Mouse (Mus musculus): ENCODE data around the gene Lactbl1.

The Lactbl1 gene

DNA sequence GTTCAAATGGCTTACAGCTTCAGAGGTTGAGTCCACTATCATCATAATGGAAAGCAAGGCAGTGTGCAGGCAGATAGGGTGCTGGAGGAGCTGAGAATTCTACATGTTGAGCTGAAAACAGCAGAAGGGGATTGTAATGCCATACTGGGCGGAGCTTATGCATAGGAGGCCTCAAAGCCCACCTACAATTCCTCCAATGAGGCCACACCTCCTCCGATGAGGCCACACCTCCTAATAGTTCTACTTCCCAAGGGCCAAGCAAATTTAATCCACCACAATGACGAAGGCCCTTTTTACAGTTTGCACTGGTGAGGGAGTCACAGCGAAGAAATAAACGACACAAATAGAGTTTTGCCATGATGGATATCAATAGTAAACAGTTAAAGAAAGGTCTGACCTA is 14.1 kb downstream of the Lactbl1 start:
- no peak for DNase-seq (ENCODE audit: low read depth, low spot score)

DNA sequence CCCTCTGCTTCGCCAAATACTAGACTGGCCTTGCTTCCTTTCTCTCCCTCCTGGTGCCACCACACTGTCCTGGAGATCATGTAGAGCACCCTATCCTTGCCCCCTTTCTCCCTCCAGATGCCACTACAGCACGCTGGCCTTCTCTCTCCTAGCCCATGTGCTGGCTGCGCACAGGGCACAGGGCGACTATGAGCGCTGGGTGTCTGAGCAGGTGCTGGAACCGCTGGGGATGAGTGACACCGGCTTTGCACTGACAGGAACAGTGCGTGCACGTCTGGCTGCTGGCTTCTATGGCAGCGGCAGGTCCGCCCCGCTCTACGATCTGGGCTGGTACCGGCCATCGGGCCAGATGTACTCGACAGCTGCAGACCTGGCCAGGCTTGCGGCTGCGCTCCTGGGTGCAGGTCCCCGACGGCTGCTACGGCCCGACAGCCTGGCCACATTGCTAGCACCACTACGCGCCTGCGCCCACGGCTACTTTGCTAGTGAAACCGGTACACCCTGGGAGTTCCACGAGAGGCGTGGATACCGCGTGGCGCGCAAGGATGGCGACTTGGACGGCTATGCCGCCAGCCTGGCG is 14.7 kb downstream of the Lactbl1 start:
- no peak for DNase-seq (ENCODE audit: low read depth, low spot score)

DNA sequence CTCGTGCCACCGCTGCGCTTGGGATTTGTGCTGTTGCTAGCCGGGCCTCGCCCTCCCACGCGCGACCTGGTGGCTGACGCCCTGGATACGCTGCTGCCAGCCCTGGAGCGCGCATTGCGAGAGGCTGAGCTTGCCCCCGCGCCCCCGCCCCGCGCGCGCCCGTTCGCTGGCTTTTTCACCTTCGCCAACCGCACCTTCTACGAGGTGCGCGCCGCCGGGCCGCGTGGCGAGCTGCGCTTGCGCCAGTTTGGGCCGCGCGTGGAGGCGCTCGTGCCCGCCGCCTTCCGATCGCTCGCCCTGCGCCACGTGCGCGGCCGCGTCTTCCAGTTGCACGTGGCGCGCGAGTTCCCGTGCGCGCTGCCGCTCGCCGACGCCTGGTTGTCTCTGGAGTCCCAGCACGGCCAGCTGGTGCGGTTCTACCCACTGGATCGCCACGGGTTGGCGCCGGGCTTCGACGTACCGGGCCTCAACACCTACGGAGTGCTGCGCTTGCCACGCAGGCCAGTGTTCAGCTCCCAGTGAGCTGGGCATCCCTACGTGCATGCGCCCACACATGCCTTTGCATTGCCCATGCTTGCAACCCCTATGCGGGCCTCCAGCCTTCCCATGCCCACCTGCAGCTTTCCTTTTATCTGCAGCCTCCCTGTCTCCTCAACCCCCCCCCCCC is 15.3 kb downstream of the Lactbl1 start:
- no peak for DNase-seq (ENCODE audit: low read depth, low spot score)

DNA sequence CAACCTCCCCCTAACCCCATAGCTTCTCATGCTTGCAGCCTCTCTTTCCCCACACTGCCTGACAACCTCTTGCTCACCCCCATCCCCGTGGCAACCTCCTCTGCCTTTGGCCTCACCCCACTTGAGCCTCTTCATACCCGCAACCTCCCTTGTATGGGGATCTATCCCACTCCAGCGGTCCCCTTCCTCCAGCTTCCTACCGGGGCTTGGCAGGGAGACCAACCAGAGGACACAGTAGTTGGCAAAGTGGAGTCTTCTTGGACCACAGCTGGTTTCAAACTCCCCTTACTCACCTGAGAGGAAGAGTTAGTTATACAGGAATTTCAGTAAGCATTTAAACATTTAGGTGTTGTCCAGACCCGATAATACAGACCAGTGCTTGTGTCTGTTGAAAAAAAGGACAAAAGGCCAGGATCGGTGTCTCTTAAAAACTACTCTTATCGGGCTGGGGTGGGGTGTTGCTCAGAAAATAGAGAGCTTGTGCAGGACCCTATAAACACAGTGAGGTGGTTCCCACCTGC is 15.9 kb downstream of the Lactbl1 start:
- no peak for DNase-seq (ENCODE audit: low read depth, low spot score)

DNA sequence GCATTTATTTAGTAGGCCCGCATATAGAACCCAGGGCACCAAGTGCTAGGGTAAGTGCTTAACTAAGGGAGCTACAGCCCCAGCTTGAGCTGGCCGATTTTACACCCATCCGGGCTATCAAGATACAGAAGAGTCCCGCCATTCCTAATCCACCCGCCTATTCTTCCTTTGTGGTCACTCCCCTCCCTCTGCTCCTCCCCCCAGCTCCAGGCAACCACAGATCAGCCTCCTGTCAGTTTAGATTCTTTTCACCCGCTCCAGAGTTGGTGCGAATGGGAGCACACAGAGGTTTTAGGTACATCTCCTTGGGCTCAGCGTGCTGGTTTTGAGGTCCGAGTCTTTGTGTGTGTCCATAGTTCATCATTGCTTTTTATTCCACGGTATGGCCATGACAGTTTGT is 16.5 kb downstream of the Lactbl1 start:
- DNase-seq (ENCODE audit: low read depth, low spot score) = no peak

DNA sequence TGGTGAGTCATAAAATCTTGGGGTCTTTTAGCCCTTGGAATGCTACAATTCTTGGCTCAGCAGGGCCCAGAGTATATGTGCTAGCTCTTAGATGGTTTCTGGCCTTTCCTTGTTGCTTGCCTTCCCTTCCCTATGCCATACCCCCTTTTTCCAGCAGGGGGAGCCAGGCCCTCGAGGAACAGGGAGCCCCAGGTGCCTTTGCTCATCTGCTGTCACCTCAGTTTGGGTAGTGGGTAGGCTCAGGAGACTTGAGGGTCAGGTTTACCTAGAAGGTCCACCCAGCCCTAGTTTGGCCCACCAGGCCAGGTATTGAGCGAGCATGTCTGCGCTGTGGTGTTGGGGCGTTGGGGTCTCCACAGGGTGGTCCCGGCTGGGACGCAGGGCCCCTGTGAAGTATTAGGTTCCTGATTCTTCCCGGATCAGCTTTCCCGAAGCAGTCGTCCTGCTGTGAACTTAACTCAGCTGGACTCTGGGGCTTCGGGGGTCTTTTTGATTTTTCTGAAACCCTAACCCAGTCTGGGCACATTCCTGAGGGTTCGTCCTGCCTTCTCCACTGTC is 26.6 kb downstream of the Lactbl1 start:
- DNase-seq (ENCODE audit: low read depth, low spot score) = no peak

DNA sequence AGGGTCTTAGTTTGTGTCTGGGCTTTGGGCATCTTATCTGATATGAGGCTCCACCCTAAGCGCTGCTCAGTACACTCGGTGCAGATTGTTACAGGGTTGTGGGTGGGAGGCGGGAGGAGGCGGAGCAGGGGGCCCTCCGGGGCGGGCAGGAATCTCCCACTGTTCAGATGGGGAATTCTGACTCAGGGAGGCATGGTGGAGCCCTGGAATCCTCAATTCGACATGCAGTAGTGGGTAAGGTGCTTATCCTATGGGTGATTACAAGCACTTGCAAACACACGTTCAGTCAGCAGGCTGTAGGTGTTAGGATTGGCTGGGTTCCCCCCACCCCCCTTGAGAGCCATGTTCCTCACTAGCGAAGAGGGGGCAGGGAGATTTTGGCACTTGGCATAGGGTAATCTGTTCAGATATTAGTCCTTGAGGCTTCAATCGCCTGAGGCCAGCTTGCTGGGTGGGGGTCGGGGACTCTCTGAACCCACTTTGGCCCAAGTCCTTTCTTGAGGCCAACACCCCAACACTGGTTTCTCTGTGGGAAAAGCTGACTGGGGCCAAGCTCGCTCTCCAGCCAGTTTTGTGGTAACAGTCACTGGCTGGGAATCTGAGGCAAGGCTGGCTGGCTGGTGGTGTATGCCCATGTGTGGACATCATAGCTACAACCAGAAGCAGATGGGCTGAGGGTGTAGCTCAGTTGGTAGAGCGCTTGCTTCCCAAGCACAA is 27.2 kb downstream of the Lactbl1 start:
- DNase-seq (ENCODE audit: low read depth, low spot score) = no peak

DNA sequence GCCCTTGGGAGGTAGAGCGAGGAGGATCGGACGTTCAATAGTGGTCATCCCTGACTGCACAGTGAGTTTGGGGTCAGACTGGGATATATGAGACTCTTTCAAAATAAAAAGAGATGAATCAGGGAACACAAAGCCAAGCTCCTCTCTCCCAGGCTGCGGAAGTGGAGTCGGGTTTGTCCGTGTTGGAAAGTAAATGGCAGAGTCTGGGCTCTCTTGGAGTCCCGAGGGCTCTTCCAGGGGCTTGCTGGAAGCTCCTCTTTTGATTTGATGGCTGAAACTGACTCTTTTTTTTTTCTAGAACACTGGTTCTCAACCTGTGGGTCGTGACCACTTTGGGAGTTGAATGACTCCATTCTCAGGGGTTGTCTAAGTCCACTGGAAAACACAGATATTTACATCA is 27.8 kb downstream of the Lactbl1 start:
- no peak for DNase-seq (ENCODE audit: low read depth, low spot score)

DNA sequence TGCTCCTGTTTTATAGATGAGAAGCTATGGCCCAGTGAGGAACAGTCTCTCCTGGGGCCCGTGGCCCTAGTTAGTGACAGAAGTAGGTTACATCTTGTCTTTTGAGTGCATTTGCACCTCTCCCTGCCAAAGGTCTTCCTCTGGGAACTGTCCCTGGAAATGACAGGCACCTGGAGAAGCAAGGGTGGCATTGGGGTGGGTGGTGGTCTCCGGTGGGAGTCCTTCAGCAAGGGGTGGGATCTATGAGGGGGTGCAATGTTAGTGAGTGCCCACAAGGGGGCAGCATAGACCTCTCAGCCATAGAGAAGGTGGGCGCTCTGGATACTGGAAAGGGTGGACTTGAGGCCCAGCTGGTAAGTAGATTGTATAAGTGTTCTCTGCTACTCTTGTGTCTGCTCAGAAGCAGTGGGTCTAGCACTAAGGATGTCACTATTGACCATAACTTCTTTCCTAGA is 29.0 kb downstream of the Lactbl1 start:
- no peak for DNase-seq (ENCODE audit: low read depth, low spot score)

DNA sequence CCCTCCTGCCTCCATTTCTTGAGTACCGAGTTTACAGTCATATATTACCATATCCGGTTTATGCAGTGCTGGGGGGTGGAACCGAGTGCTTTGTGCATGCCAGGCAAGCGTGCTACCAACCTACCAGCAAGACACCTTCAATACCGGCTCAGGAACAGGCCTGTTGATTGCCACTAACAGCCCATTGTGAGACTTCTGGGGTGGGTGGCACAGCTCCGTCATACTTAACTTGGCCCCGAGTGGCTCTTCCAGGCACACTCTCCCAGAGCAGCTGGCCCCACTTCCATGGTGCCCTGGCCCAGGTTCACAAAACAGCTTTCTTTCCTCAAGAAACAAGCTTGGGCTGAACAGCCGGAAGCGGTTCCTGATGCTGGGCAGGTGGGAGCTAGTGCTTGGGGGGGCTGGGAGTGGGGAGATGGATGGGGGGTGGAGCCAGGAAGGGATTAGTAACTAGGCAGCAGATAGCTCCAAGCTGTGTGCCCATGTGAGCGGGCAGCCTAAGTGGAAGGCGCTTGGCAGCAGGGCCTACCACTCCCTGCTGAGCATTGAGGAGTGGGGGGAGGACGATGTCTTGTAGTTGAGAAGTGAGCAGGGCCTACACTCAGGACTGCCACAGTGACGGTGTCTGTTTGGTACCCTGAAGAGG is 29.6 kb downstream of the Lactbl1 start:
- DNase-seq (ENCODE audit: low read depth, low spot score) = no peak

DNA sequence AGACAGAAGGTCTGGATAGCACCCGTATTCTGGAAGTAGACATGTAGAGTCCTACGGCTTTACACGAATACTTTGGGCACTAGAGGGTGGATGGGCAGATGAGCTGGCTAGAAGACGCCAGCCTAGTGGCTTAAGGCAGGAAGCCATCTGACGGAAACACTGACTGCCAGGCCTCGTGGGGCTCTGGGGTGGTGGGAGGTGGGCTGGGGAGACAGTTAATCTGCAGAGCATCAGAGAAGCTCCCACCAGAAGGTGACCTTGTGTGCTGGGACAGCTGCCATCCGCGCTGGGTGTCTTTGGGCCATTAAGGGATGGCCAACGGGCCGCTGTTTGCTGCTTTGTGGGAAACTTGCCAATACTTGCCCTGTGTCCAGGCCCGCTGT is 30.1 kb downstream of the Lactbl1 start:
- DNase-seq (ENCODE audit: low read depth, low spot score) = no peak

DNA sequence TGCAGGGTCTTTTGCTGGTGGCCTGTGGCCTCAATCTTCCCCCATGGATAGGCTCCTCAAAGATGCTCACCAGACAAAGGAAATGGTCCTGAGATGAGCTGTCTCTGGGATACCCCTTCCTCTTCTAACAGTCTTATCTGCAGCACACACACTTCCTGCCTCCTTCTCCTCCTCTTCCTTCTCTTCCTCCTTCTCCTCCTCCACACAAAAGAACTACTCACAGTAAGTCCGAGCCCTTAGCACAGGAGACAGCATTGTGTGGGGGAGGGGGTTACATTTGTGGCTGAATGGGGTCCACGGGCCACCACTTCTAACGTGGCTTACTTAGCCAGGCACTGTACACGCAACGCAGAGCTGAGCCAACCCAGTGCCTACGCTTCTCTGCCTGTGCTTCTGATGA is 30.6 kb downstream of the Lactbl1 start:
- no peak for DNase-seq (ENCODE audit: low read depth, low spot score)

DNA sequence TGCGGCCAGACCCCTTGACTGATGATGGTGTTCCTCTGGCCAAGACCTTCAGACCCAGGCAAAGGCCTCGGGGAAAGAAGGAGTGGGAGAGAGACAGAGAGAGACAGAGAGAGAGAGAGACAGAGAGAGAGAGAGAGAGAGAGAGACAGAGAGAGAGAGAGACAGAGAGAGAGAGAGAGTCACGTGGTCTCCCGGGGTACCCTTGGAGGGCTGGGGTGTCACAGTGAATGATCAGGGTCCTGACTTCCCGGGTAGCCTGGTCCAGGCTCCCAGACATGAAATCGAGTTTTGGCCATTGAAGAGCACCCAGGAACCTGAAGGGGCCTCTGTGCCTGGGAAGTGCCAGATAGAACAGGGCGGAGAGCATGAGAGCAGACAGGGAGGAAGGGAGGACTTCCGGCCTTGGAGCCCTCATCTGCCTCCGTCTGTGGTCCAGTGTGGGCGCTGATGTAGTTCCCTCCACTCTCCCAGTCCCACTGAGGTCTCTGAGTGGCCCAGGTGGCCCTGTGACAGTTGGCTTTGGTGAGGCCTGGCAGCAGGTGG is 31.3 kb downstream of the Lactbl1 start:
- DNase-seq (ENCODE audit: low read depth, low spot score) = no peak

DNA sequence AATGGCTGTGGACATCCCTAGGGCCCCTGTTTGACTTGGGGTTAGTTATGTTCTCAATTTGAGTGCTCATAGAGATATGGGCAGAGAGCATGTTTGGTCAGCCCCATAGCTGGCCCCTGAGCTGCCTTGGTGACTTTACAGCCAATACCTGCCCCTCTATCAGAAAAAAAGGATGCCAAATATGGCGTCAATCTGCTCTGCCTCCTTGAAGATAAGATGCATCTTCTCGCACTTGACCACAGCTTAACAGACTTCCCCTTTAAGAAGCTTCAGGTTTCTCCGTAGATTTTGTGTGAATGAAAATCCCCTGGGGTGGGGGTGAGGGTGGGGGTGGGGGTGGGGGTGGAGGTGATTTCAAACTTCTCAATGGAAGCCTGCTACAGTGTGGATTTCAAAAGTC is 35.5 kb downstream of the Lactbl1 start:
- no peak for DNase-seq (ENCODE audit: low read depth, low spot score)

DNA sequence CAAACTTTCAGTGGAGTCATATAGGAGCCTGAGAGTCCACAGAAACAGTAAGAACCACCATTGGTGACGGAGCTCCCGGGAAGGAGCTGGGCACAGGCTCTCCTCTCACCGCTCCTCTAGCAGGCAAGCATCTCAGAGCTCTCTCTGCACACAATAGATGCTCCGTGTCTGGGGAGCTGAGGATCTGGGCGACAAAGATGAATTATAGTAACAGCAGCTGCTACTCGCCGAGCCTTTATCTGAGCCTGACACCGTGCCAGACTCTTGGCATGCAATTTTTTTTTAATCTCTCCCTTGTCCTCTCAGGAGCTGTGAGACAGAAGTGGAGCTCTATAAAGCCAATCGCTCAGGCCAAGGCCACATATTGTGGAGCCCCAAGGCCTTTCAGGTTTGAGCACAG is 42.6 kb downstream of the Lactbl1 start:
- no peak for DNase-seq (ENCODE audit: low read depth, low spot score)

DNA sequence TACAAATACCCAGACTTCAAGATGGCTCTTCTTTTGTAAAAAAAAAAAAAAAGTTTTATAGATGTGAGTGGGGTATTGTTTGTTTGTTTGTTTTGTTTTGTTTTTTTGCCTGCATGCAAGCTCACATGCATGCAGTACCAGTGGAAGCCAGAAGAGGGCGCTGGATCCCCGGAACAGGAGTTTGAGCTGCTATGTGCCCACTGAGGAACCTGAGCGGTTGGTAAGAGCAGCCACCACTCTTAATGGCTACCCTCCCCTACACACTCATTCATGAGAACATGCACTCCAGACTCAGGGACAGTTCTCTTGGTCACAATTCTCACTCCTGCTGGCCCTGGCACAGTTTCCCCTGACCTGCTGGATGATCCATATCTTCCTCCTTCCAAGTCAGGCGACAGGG is 43.6 kb downstream of the Lactbl1 start:
- DNase-seq (ENCODE audit: low read depth, low spot score) = no peak

DNA sequence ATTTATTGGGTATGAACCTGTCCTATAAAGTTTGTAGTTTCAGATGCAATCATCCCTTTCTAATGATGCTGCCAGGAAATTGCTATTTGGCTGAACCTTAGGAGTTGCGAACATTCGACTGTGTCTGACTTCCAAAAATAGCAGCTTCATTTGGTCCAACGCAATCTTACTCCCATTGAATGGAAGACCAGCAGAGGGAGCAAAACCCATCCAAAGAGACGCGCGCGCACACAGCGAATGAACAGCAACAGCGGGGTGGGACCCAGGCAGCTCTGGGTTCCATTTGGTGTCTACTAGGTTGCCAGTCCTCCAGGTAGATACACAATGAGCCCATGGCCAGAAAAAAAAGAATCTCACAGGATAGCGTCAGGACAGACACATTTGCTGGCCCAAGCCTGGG is 45.3 kb downstream of the Lactbl1 start:
- DNase-seq (ENCODE audit: low read depth, low spot score) = no peak

DNA sequence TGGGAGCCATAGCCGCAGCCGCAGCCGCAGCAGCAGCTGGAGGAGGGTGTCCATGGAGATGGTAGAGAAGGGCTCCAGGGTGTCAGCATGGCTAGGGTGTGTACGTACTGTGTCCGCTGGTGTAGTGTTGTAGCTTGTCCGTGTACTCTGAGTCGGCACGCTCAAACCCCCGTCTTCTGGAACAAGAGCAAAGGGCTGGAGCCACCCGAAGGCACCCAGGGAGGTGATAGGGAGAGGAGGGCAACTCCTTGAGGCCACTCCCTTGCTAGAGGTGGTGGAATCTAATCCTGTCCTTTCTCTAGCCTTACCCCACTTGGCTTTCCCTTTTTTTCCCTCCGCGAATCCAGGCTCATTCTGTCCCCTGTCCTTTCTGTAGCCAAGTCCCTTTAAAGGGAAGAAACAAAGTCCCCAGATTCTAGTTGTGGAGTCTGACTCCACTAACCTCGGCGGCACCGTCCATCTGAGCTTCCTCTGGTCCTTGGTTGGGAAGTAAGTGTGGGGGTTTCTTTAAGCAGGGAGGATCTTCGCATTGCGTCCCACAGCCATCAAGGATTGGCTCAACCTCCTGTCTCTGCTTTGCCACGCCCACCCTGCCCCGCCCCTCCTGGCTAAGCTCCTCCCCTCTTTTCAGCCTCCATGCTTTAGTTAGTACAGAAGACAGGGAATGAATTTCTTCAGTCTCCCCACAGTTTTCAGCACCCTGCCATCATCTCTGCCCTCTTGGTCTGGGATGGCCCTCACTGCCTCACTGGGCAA is 50.1 kb downstream of the Lactbl1 start:
- DNase-seq (ENCODE audit: low read depth, low spot score) = peak; percentile 42

DNA sequence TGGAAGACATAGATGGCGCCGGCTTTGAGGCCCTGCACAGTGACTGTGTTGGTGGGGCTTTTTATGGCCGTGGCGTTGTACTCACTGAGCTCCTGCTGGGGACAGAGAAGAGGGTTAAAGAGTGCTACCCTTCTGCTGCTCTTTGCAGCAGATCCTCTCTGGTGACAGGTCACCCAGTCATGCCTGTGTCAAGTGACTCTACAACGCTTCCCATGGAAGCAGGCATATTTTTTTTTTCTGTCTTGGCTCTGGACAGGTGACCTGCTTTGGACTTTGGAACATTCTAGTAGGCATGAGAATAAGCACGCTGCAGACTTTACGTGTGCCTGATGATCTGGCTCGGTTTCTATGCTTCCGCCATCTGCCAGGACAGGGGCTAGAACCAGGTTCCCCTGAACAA is 53.0 kb downstream of the Lactbl1 start:
- DNase-seq (ENCODE audit: low read depth, low spot score) = no peak

DNA sequence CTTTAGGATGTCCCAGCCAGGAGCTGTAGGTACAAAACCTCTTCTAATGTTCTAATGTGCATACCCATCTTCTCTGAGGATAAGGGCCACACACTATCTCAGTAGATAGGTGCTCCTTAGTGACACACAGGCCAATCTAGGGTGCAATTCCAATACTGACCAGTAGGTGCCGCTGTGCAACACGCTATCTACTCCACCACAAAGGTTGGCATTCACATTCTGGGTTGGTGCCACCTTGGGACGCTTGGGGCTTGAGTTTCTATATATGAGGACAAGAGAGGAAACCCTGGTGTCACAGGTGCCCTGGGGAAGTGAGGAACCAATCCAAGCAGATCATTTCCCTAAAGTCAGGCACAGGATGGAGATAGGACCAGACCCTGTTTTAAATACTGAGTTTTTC is 56.1 kb downstream of the Lactbl1 start:
- peak; percentile 39 for DNase-seq (ENCODE audit: low read depth, low spot score)

DNA sequence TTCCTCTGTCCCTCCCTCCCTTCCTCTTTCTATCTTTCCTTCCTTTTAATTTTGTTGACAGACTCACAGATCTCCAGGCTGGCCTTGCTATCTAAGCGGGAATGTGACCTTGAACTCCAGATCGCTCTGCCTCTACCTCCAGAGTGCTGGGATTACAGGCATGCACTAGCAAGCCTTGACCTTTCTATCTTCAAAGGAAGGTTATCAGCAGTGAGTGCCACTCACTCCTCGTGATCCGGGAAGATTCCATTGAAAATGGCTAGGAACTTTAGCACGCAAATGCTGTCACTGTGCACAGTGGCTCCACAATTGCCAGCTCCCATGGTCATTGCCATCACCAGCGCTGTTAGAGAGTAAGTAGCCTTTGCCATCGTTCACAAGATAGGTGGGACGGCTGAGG is 56.8 kb downstream of the Lactbl1 start:
- no peak for DNase-seq (ENCODE audit: low read depth, low spot score)
